Mouse (Mus musculus) layer of hippocampus, postnatal 25 days (tissue): ENCODE measurements around the gene Dera. TPM values are rescaled to one million over a fixed set of nuclear protein-coding genes. Genes with fewer than 3 reads are reported as not detected.

Experiments
- DNase-seq, 2 experiments: peaks; one replicate each; pipeline ENCODE4 v3.0.0; 2022; ENCODE audit warnings: mixed read lengths in 2 of 2, low spot score in 1 of 2; ENCODE audit errors: extremely low spot score in 1 of 2
- total RNA-seq, 2 experiments: library from RNA; stranded (reverse); gene quantifications; 2 replicates each; pipeline ENCODE4 v1.2.3; 2021

Gene Dera
- total RNA-seq, 2 experiments from 2014 or later = 4.8 to 5.3 TPM

GRCm38 (mm10) chr6:137874471-137875244 is 120.3 kb downstream of the Dera start:
- no peak for DNase-seq

- DNase-seq = no peak
These were observed 131.3 kb downstream of the Dera start for GRCm38 (mm10) chr6:137885644-137886043.

GRCm38 (mm10) chr6:137886210-137886979 is 132.0 kb downstream of the Dera start:
- DNase-seq = no peak

GRCm38 (mm10) chr6:137887258-137887657 is 132.9 kb downstream of the Dera start:
- DNase-seq = no peak

- DNase-seq = no peak
These were observed 143.3 kb downstream of the Dera start for GRCm38 (mm10) chr6:137897671-137898070.

- no peak for DNase-seq
These were observed 146.9 kb downstream of the Dera start for GRCm38 (mm10) chr6:137901255-137901654.

Other genes with a start within 250 kb of the Dera start
- gene Eps8, start 99.7 kb upstream of the Dera start, total RNA-seq = 10 to 100 TPM; 47.7 to 49.5 TPM
- 100 to 1,000 TPM; 118 to 131 TPM for gene Strap, start 19.5 kb upstream of the Dera start, total RNA-seq